Comparison of ENCODE assay signal across 8 mouse cellular contexts in the genomic region with DNA sequence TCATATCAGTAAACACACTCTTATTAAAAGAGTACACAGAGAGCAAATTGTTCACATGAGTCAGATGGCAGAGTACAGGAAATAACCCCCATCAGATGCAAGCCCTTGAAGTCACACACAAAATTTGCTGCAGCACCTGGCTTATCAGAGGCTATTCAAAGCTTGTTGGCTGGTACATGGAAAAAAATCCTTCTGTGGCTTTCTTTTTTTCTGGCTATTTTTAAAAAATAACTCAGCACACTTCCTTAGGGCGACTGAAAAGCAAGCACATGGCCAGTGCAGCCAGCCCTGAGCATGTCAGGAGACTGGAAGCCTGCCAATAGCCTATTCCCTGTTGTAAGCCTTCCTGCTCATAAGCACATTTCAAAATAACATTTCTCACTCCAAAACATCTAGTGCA. TPM values are rescaled to one million over a fixed set of nuclear protein-coding genes. Genes with fewer than 3 reads are reported as not detected.
DNase-seq lines count a peak whose midpoint lies in the region; ATAC-seq and TF ChIP-seq lines count a peak whose summit lies in the region.

No protein-coding gene starts in this region.

- no peak for TF ChIP-seq CTCF in embryonic fibroblast, embryonic 13.5 days (IDR thresholded peaks at IDR 0.05; ENCODE audit: borderline replicate concordance, insufficient read depth, low read length)

- H3K4me3 ChIP-seq in embryonic facial prominence, embryonic 14.5 days (ENCODE audit: low read depth, low read length) = no peak overlapping the region
- no peak overlapping the region for H3K4me3 ChIP-seq in embryonic facial prominence, embryonic 10.5 days
- no peak overlapping the region for H3K4me3 ChIP-seq in embryonic fibroblast, embryonic 13.5 days (ENCODE audit: insufficient read depth, low read length)
- H3K4me3 ChIP-seq in intestine, embryonic 15.5 days (replicated peaks) = no peak overlapping the region

- H3K4me2 ChIP-seq in embryonic facial prominence, embryonic 14.5 days (ENCODE audit: low read depth, low read length) = no peak overlapping the region
- no peak overlapping the region for H3K4me2 ChIP-seq in intestine, embryonic 15.5 days (replicated peaks)

- no peak for ATAC-seq in embryonic facial prominence, embryonic 14.5 days (ENCODE audit: low read depth)
- 0 out of 2 replicates have a peak, but pooled peaks have one; percentile 39 for ATAC-seq in megakaryocyte progenitor cell, adult 5-6 weeks (replicated peaks; ENCODE audit: poor library complexity)
- ATAC-seq in intestine, embryonic 15.5 days = no peak

- no peak overlapping the region for H3K27ac ChIP-seq in embryonic facial prominence, embryonic 14.5 days (replicated peaks; ENCODE audit: low read depth, low read length)
- H3K27ac ChIP-seq in embryonic facial prominence, embryonic 10.5 days (replicated peaks) = no peak overlapping the region
- H3K27ac ChIP-seq in embryonic fibroblast, embryonic 13.5 days (ENCODE audit: insufficient read depth, low read length) = peak overlapping the region; percentile 26; the same call in 1 of the 2 replicates
- no peak overlapping the region for H3K27ac ChIP-seq in intestine, embryonic 15.5 days

- no peaks in the 10 kb centered on the region for H3K27me3 ChIP-seq in embryonic facial prominence, embryonic 14.5 days (replicated peaks; ENCODE audit: control insufficient read depth, insufficient read depth, low read length)
- H3K27me3 ChIP-seq in embryonic facial prominence, embryonic 10.5 days (replicated peaks; ENCODE audit: low read depth, poor library complexity, severe bottlenecking) = no peaks in the 10 kb centered on the region
- H3K27me3 ChIP-seq in intestine, embryonic 15.5 days (replicated peaks) = no peaks in the 10 kb centered on the region

- 19% methylated on average over 1 of the region's 1 CpGs for WGBS in embryonic facial prominence, embryonic 14.5 days
- 56% methylated on average over 1 of the region's 1 CpGs for WGBS in embryonic facial prominence, embryonic 10.5 days
- WGBS in intestine, embryonic 15.5 days = 25% methylated on average over 1 of the region's 1 CpGs

- no peaks in the 10 kb centered on the region for H3K4me1 ChIP-seq in embryonic facial prominence, embryonic 14.5 days (ENCODE audit: control insufficient read depth, insufficient read depth, low read length)
- no peaks in the 10 kb centered on the region for H3K4me1 ChIP-seq in embryonic facial prominence, embryonic 10.5 days
- H3K4me1 ChIP-seq in embryonic fibroblast, embryonic 13.5 days (ENCODE audit: control insufficient read depth, insufficient read depth, low read length) = no peaks in the 10 kb centered on the region
- no peaks in the 10 kb centered on the region for H3K4me1 ChIP-seq in intestine, embryonic 15.5 days (replicated peaks)

- H3K9me3 ChIP-seq in embryonic facial prominence, embryonic 14.5 days (ENCODE audit: control insufficient read depth, low read length) = no peaks in the 10 kb centered on the region
- no peaks in the 10 kb centered on the region for H3K9me3 ChIP-seq in embryonic facial prominence, embryonic 10.5 days
- no peaks in the 10 kb centered on the region for H3K9me3 ChIP-seq in intestine, embryonic 15.5 days

- TF ChIP-seq POLR2A in embryonic fibroblast, embryonic 13.5 days (IDR thresholded peaks at IDR 0.05; ENCODE audit: low read depth, low read length) = no peak

- no peak overlapping the region for H3K9ac ChIP-seq in embryonic facial prominence, embryonic 14.5 days (ENCODE audit: low read depth, low read length)
- no peak overlapping the region for H3K9ac ChIP-seq in intestine, embryonic 15.5 days

- peak; percentile 50 for DNase-seq in embryonic facial prominence, embryonic 14.5 days (ENCODE audit: low spot score)
- DNase-seq in embryonic facial prominence, embryonic 10.5 days (ENCODE audit: low spot score) = no peak
- peak; percentile 46 for DNase-seq in right cerebral cortex, adult 18-20 months
- no peak for DNase-seq in right cerebral cortex, postnatal 14 days
- DNase-seq in kidney, adult 8-10 months = peak; percentile 40 to 47

- no peaks in the 10 kb centered on the region for H3K36me3 ChIP-seq in embryonic facial prominence, embryonic 14.5 days (ENCODE audit: control insufficient read depth, insufficient read depth, low read length)
- no peaks in the 10 kb centered on the region for H3K36me3 ChIP-seq in embryonic facial prominence, embryonic 10.5 days (replicated peaks)
- no peaks in the 10 kb centered on the region for H3K36me3 ChIP-seq in intestine, embryonic 15.5 days

RNA-seq across cellular contexts. Expression of a gene that starts 18.6 kb away (rescaled TPM):
- 58.6 and 65.2 TPM in 2 replicates for polyA plus RNA-seq in embryonic facial prominence, embryonic 14.5 days (2014; fragmentation: Nextera tagmentation; extraction: Ambion mirVana)
- polyA plus RNA-seq in embryonic facial prominence, embryonic 10.5 days (2016; fragmentation: Nextera tagmentation; extraction: Ambion mirVana) = 46.5 and 47.8 TPM in 2 replicates
- 35.7 and 46.5 TPM in 2 replicates for polyA plus RNA-seq in embryonic fibroblast, embryonic 13.5 days (2011; ENCODE audit: insufficient read length, low read depth, missing spikeins)
- total RNA-seq in megakaryocyte progenitor cell, adult 5-6 weeks (2015) = 41.6 and 45.2 TPM in 2 replicates
- 37.6 and 40.4 TPM in 2 replicates for total RNA-seq in megakaryocyte progenitor cell, adult 5-6 weeks (2017)
- 46.8 and 52.9 TPM in 2 replicates for polyA plus RNA-seq in intestine, embryonic 15.5 days (2015; fragmentation: Nextera tagmentation; extraction: Ambion mirVana)

Comparison
In these comparisons a context has a peak if more than half of its experiments do, and no peak if none do; other contexts are left out.
1. DNase-seq: peak in embryonic facial prominence, embryonic 14.5 days (single experiment), right cerebral cortex, adult 18-20 months (single experiment) and kidney, adult 8-10 months (2 of 2); none in embryonic facial prominence, embryonic 10.5 days (single experiment) and right cerebral cortex, postnatal 14 days (single experiment).